Mouse (Mus musculus): ENCODE measurements around the gene Mex3a.

DNA sequence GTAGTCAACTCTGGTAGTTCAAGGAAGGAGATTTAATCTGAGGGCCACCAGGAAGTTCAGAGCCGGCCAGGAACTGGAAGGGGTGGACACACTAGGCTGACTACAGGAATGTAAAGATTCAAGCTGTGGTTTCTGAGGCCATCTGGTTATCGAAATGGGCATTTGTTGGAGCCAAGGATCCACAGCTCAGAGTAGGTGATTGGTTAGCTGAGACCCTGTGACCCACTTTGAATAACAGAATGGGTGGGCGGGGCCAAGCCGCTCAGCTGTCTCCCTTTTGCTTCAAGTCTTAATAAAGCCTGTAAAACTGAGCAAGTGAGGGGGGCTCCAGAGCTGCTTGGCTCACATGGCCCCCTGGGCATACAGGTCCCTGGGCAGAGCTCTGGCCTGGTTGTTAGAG, 29.8 kb downstream of the Mex3a start:
- TF ChIP-seq GATA1 (IDR thresholded peaks at IDR 0.05; ENCODE audit: low read length) (no peak), TAL1 (IDR thresholded peaks at IDR 0.05; ENCODE audit: low read length) (no peak)
